Comparison of ENCODE assay signal across 8 mouse cellular contexts in genomic region chr7:113059211-113059966, GRCm38 (mm10).
DNase-seq lines count a peak whose midpoint lies in the region; ATAC-seq and TF ChIP-seq lines count a peak whose summit lies in the region.

No protein-coding gene starts in this region.

- no peak overlapping the region for H3K9ac ChIP-seq in midbrain, postnatal 0 days (replicated peaks; ENCODE audit: low read length, poor library complexity, severe bottlenecking)
- H3K9ac ChIP-seq in midbrain, embryonic 16.5 days (ENCODE audit: low read depth, low read length), result no peak overlapping the region
- no peak overlapping the region for H3K9ac ChIP-seq in heart, embryonic 16.5 days (ENCODE audit: low read length)

- no peaks in the 10 kb centered on the region for H3K27me3 ChIP-seq in midbrain, postnatal 0 days (ENCODE audit: insufficient read depth, low read length)
- no peaks in the 10 kb centered on the region for H3K27me3 ChIP-seq in midbrain, embryonic 16.5 days (ENCODE audit: control insufficient read depth, insufficient read depth, low read depth, low read length)
- peaks cover 10% of the 10 kb centered on the region; the same call in 1 of the 2 replicates for H3K27me3 ChIP-seq in embryonic facial prominence, embryonic 10.5 days (replicated peaks; ENCODE audit: low read depth, poor library complexity, severe bottlenecking)
- H3K27me3 ChIP-seq in heart, embryonic 16.5 days (ENCODE audit: control insufficient read depth, insufficient read depth, low read length), result no peaks in the 10 kb centered on the region; the same call in 1 of the 2 replicates

- ATAC-seq in midbrain, postnatal 0 days (ENCODE audit: low FRiP score), result peak; percentile 74
- ATAC-seq in midbrain, embryonic 16.5 days, result no peak; the same call in 1 of the 2 replicates
- ATAC-seq in heart, embryonic 16.5 days (replicated peaks; ENCODE audit: extremely low read depth, insufficient read depth, low FRiP score), result peak; percentile 81
- ATAC-seq in monocyte, adult 5-6 weeks (replicated peaks; ENCODE audit: insufficient number of reproducible peaks, low FRiP score, low TSS enrichment, poor library complexity, severe bottlenecking), result no peak

- no peaks in the 10 kb centered on the region for H3K4me1 ChIP-seq in midbrain, postnatal 0 days (ENCODE audit: insufficient read depth, low read length)
- no peaks in the 10 kb centered on the region for H3K4me1 ChIP-seq in midbrain, embryonic 16.5 days (ENCODE audit: control insufficient read depth, insufficient read depth, low read length)
- H3K4me1 ChIP-seq in embryonic facial prominence, embryonic 10.5 days, result peaks cover 17% of the 10 kb centered on the region
- H3K4me1 ChIP-seq in heart, embryonic 16.5 days (ENCODE audit: control insufficient read depth, insufficient read depth, low read length), result peaks cover 25% of the 10 kb centered on the region

- peak; percentile 73 for DNase-seq in midbrain, postnatal 0 days (ENCODE audit: low spot score)
- DNase-seq in embryonic facial prominence, embryonic 10.5 days (ENCODE audit: low spot score), result peak; percentile 32
- peak; percentile 17 to 53 for DNase-seq in layer of hippocampus, adult 2 months (ENCODE audit: low spot score in 2 of 2)
- DNase-seq in mesoderm, embryonic 11.5 days (ENCODE audit: low read depth, low spot score), result peak; percentile 4
- no peak for DNase-seq in retina, postnatal 1 day

- no peak overlapping the region for H3K27ac ChIP-seq in midbrain, postnatal 0 days (ENCODE audit: low read depth, low read length)
- no peak overlapping the region for H3K27ac ChIP-seq in midbrain, embryonic 16.5 days (ENCODE audit: low read length)
- peak overlapping the region; percentile 70 for H3K27ac ChIP-seq in embryonic facial prominence, embryonic 10.5 days (replicated peaks)
- peak overlapping the region; percentile 81 for H3K27ac ChIP-seq in heart, embryonic 16.5 days (ENCODE audit: low read length)
- H3K27ac ChIP-seq in layer of hippocampus, adult 2 months, result peak overlapping the region; percentile 53; the same call in 1 of the 2 replicates

- WGBS in midbrain, postnatal 0 days, result 42% methylated on average over 12 of the region's 12 CpGs
- WGBS in midbrain, embryonic 16.5 days, result 40% methylated on average over 12 of the region's 12 CpGs
- 35% methylated on average over 12 of the region's 12 CpGs for WGBS in embryonic facial prominence, embryonic 10.5 days
- 33% methylated on average over 12 of the region's 12 CpGs for WGBS in heart, embryonic 16.5 days

- no peak for TF ChIP-seq CTCF in midbrain, postnatal 0 days (IDR thresholded peaks at IDR 0.05)
- no peak for TF ChIP-seq CTCF in layer of hippocampus, adult 2 months (conservative IDR thresholded peaks at IDR 0.05)

- H3K36me3 ChIP-seq in midbrain, postnatal 0 days (ENCODE audit: insufficient read depth, low read length), result no peaks in the 10 kb centered on the region
- no peaks in the 10 kb centered on the region for H3K36me3 ChIP-seq in midbrain, embryonic 16.5 days (ENCODE audit: control insufficient read depth, insufficient read depth, low read length)
- no peaks in the 10 kb centered on the region for H3K36me3 ChIP-seq in embryonic facial prominence, embryonic 10.5 days (replicated peaks)
- H3K36me3 ChIP-seq in heart, embryonic 16.5 days (ENCODE audit: control insufficient read depth, insufficient read depth), result no peaks in the 10 kb centered on the region

- no peaks in the 10 kb centered on the region for H3K9me3 ChIP-seq in midbrain, postnatal 0 days (ENCODE audit: low read length)
- H3K9me3 ChIP-seq in midbrain, embryonic 16.5 days (replicated peaks; ENCODE audit: control insufficient read depth, low read length, poor library complexity, severe bottlenecking), result no peaks in the 10 kb centered on the region
- no peaks in the 10 kb centered on the region for H3K9me3 ChIP-seq in embryonic facial prominence, embryonic 10.5 days
- no peaks in the 10 kb centered on the region for H3K9me3 ChIP-seq in heart, embryonic 16.5 days (replicated peaks; ENCODE audit: control insufficient read depth, low read length)

- H3K4me3 ChIP-seq in midbrain, postnatal 0 days (ENCODE audit: low read depth, low read length), result no peak overlapping the region
- no peak overlapping the region for H3K4me3 ChIP-seq in midbrain, embryonic 16.5 days (ENCODE audit: low read depth, low read length)
- no peak overlapping the region for H3K4me3 ChIP-seq in embryonic facial prominence, embryonic 10.5 days
- H3K4me3 ChIP-seq in heart, embryonic 16.5 days (ENCODE audit: low read length), result no peak overlapping the region
- no peak overlapping the region for H3K4me3 ChIP-seq in layer of hippocampus, adult 2 months

- H3K4me2 ChIP-seq in midbrain, postnatal 0 days (ENCODE audit: low read depth, low read length, poor library complexity, severe bottlenecking), result no peak overlapping the region
- H3K4me2 ChIP-seq in midbrain, embryonic 16.5 days (ENCODE audit: low read length), result no peak overlapping the region
- peak overlapping the region; percentile 37; the same call in 1 of the 2 replicates for H3K4me2 ChIP-seq in heart, embryonic 16.5 days (ENCODE audit: low read depth, low read length)

Comparison
In these comparisons a context has a peak if more than half of its experiments do, and no peak if none do; other contexts are left out.
1. ATAC-seq: peak in midbrain, postnatal 0 days (single experiment) and heart, embryonic 16.5 days (single experiment); none in midbrain, embryonic 16.5 days (single experiment) and monocyte, adult 5-6 weeks (single experiment).
2. H3K27ac ChIP-seq: peak in embryonic facial prominence, embryonic 10.5 days (single experiment), heart, embryonic 16.5 days (single experiment) and layer of hippocampus, adult 2 months (single experiment); none in midbrain, postnatal 0 days (single experiment) and midbrain, embryonic 16.5 days (single experiment).